Mouse (Mus musculus) embryonic facial prominence, embryonic 11.5 days (tissue): ENCODE results near the gene Itih5. TPM values are rescaled to one million over a fixed set of nuclear protein-coding genes. Genes with fewer than 3 reads are reported as not detected.
A peak's percentile ranks its signal among the peaks of the same experiment; 100 is the strongest.

ENCODE experiments used
- ATAC-seq: fragments of 200-750 bp; cut with Nextera tagmentation; replicated peaks from 2 replicates; pipeline ENCODE4 v1.8.0; 2017; ENCODE audit warnings: low read depth; ENCODE audit not compliant: insufficient number of reproducible peaks, low FRiP score, low TSS enrichment
- DNase-seq: peaks from one replicate; pipeline ENCODE4 v3.0.0-alpha.2; 2015; ENCODE audit warnings: low spot score
- H3K27ac ChIP-seq: fragments of 300-500 bp; sonication (generic); replicated peaks from 2 replicates; pipeline ENCODE4 v1.5.1; 2014; ENCODE audit warnings: mild to moderate bottlenecking, low read depth, low read length, control low read depth
- H3K27me3 ChIP-seq: fragments of 300-500 bp; sonication (generic); 2 replicates; pipeline ENCODE4 v1.6.1; 2014; ENCODE audit warnings: mild to moderate bottlenecking, low read length, moderate library complexity, mixed read lengths; ENCODE audit not compliant: control insufficient read depth, insufficient read depth
- H3K36me3 ChIP-seq: fragments of 300-500 bp; sonication (generic); replicated peaks from 2 replicates; pipeline ENCODE4 v1.6.1; 2014; ENCODE audit warnings: low read depth, mild to moderate bottlenecking, low read length, moderate library complexity, mixed read lengths; ENCODE audit not compliant: control insufficient read depth, insufficient read depth
- H3K4me1 ChIP-seq: fragments of 300-500 bp; sonication (generic); 2 replicates; pipeline ENCODE4 v1.6.1; 2014; ENCODE audit warnings: low read length, mixed read lengths; ENCODE audit not compliant: control insufficient read depth, insufficient read depth
- H3K4me2 ChIP-seq: fragments of 300-500 bp; sonication (generic); 2 replicates; pipeline ENCODE4 v1.6.1; 2014; ENCODE audit warnings: low read depth, mild to moderate bottlenecking, control low read depth, low read length, moderate library complexity
- H3K4me3 ChIP-seq: fragments of 300-500 bp; sonication (generic); 2 replicates; pipeline ENCODE4 v1.5.1; 2014; ENCODE audit warnings: low read depth, low read length, control low read depth
- H3K9ac ChIP-seq: fragments of 300-500 bp; sonication (generic); replicated peaks from 2 replicates; pipeline ENCODE4 v1.6.1; 2014; ENCODE audit warnings: mild to moderate bottlenecking, control low read depth, low read length
- H3K9me3 ChIP-seq: fragments of 300-500 bp; sonication (generic); replicated peaks from 2 replicates; pipeline ENCODE4 v1.6.1; 2016; ENCODE audit warnings: mild to moderate bottlenecking, low read length, inconsistent platforms, mixed read lengths; ENCODE audit not compliant: control insufficient read depth
- WGBS: fragments of 180-500 bp; shearing (Covaris S2); extraction: QIAGEN DNeasy Blood & Tissue Kit; methylation state at CpG from one replicate; pipeline ENCODE4 v1.1.7; 2014; 5-methylcytosine and 5-hydroxymethylcytosine counted together
- polyA plus RNA-seq: library from polyadenylated mRNA; unstranded; fragments of >200 nt; fragmentation: Nextera tagmentation; extraction: Ambion mirVana; gene quantifications from 2 replicates; pipeline ENCODE4 v1.2.1, GENCODE M21; 2014

The Itih5 gene
- polyA plus RNA-seq, 1 experiment from 2014 or later, result 3.9 TPM

DNA sequence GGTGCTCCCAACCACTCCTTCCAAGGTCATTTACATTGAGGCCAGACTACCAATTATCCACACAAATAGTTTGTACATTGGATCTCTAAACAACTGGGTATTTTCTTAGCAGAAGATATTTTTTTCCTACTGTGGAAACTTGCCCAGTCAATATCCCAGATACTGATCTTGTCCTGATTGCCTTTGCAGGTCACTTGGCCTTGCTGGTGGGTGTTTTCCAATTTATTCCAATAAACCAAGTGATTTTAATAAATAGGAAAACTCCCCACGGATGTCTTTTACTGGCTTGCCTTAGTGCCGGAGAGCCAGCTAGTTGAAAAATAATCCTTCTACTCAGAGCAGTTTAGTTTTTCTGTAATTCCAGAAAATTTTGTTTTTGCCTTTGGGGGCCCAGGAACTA lies 98.6 kb downstream of the Itih5 start:
- Histone ChIP-seq H3K27ac (no peak overlapping the region), H3K4me1 (no peaks in the 10 kb centered on the region), H3K36me3 (no peaks in the 10 kb centered on the region), H3K27me3 (no peaks in the 10 kb centered on the region), H3K9ac (no peak overlapping the region), H3K4me3 (no peak overlapping the region), H3K9me3 (no peaks in the 10 kb centered on the region), H3K4me2 (no peak overlapping the region)
- no peak for ATAC-seq
- 85% methylated on average over 2 of the region's 2 CpGs for WGBS
- no peak for DNase-seq

DNA sequence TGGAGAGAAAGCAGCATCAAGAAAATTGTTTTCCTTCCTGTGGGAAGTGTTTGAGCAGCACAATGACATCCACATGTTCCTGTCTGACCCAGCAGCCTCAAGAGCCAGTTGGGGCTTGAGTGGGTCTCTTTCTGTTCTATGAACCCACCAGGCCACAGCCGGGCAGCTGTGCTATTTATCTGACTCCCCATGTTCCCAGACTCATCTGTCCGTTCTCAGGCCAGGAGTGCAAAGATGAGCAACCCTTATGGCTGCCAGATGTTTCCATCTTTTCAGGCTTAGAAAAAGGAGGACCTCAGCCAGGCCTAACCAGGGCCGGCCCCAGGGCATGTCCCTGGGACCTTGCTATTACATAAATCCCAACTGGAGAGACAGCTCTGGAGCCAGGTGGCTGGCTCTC lies 100.0 kb downstream of the Itih5 start:
- H3K27me3 ChIP-seq, result no peaks in the 10 kb centered on the region
- no peak overlapping the region for H3K4me2 ChIP-seq
- H3K9me3 ChIP-seq, result no peaks in the 10 kb centered on the region
- H3K36me3 ChIP-seq, result no peaks in the 10 kb centered on the region
- no peaks in the 10 kb centered on the region for H3K4me1 ChIP-seq
- H3K9ac ChIP-seq, result no peak overlapping the region
- no peak overlapping the region for H3K27ac ChIP-seq
- DNase-seq, result no peak
- H3K4me3 ChIP-seq, result no peak overlapping the region
- no peak for ATAC-seq
- WGBS, result 33% methylated on average over 3 of the region's 3 CpGs

- Histone ChIP-seq H3K27ac (no peak overlapping the region), H3K4me1 (no peaks in the 10 kb centered on the region), H3K27me3 (no peaks in the 10 kb centered on the region), H3K36me3 (no peaks in the 10 kb centered on the region), H3K9me3 (no peaks in the 10 kb centered on the region), H3K4me2 (no peak overlapping the region), H3K9ac (no peak overlapping the region), H3K4me3 (no peak overlapping the region)
- 65% methylated on average over 5 of the region's 5 CpGs for WGBS
- DNase-seq (no peak), ATAC-seq (no peak)
Observed at GRCm38 (mm10) chr2:10256949-10257348, 103.6 kb downstream of the Itih5 start.

DNA sequence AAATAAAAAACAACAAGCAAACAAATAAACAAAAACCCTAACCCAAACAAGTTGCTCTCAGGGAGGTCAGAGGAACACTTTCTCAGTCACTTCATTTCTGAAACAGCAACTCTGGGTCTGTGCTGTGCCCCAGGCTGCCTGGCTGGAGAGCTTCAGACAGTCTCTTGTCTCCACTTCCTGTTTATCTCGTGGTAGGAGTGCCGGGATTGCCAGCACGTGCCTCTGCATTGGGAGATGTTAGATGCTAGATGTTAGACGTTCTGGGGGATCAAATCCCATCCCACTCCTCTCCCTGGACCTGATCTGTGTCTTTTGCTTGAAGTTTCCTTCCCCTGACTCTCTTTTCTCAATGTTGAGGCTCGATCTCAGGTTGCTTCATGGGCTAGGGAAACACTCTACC lies 104.9 kb downstream of the Itih5 start:
- DNase-seq (no peak), ATAC-seq (no peak)

GRCm38 (mm10) chr2:10260109-10260508 lies 106.7 kb downstream of the Itih5 start:
- no peak overlapping the region for H3K9ac ChIP-seq
- no peaks in the 10 kb centered on the region for H3K9me3 ChIP-seq
- no peak for ATAC-seq

More for the DNA sequence above, 104.9 kb downstream of the Itih5 start:
- no peaks in the 10 kb centered on the region for H3K27me3 ChIP-seq
- H3K36me3 ChIP-seq, result no peaks in the 10 kb centered on the region
- H3K4me2 ChIP-seq, result no peak overlapping the region
- no peak overlapping the region for H3K4me3 ChIP-seq
- no peaks in the 10 kb centered on the region for H3K4me1 ChIP-seq
- H3K27ac ChIP-seq, result no peak overlapping the region
- WGBS, result 49% methylated on average over 5 of the region's 5 CpGs
- no peak overlapping the region for H3K9ac ChIP-seq
- no peaks in the 10 kb centered on the region for H3K9me3 ChIP-seq

GRCm38 (mm10) chr2:10261337-10261736 lies 108.0 kb downstream of the Itih5 start:
- Histone ChIP-seq H3K9me3 (no peaks in the 10 kb centered on the region), H3K27ac (no peak overlapping the region), H3K4me2 (no peak overlapping the region), H3K9ac (no peak overlapping the region), H3K27me3 (no peaks in the 10 kb centered on the region), H3K4me1 (no peaks in the 10 kb centered on the region), H3K36me3 (no peaks in the 10 kb centered on the region), H3K4me3 (no peak overlapping the region)
- no peak for ATAC-seq
- DNase-seq, result no peak
- 69% methylated on average over 5 of the region's 5 CpGs for WGBS

More at GRCm38 (mm10) chr2:10260109-10260508, 106.7 kb downstream of the Itih5 start:
- Histone ChIP-seq H3K4me3 (no peak overlapping the region), H3K27me3 (no peaks in the 10 kb centered on the region), H3K4me2 (no peak overlapping the region), H3K36me3 (no peaks in the 10 kb centered on the region), H3K4me1 (no peaks in the 10 kb centered on the region), H3K27ac (no peak overlapping the region)
- WGBS, result 47% methylated on average over 5 of the region's 5 CpGs
- no peak for DNase-seq

DNA sequence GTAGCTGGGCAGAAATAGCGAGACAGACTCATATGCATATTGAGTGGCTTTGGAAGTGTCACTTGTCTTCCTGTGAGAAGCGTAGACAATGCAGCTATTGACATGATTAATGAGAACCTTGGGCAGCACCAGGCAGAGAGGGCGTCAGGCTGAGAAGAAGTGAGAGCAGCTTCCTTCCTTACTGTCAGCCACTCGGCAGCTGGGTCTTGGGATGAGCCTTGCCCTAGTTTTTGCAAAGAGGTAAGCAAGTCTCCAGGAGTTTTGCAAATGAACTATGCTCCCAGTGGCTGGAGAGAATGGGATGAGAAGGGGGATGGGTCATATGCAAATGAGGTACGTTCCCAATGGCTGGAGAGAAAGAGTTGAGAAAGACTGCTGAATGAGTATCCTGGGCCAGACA lies 109.4 kb downstream of the Itih5 start:
- Histone ChIP-seq H3K4me1 (no peaks in the 10 kb centered on the region), H3K27ac (no peak overlapping the region), H3K27me3 (no peaks in the 10 kb centered on the region), H3K4me2 (no peak overlapping the region), H3K4me3 (no peak overlapping the region), H3K9me3 (no peaks in the 10 kb centered on the region), H3K36me3 (no peaks in the 10 kb centered on the region), H3K9ac (no peak overlapping the region)
- ATAC-seq, result no peak
- DNase-seq, result no peak
- WGBS, result 27% methylated on average over 5 of the region's 5 CpGs

GRCm38 (mm10) chr2:10263909-10264489 lies 110.6 kb downstream of the Itih5 start:
- Histone ChIP-seq H3K9ac (no peak overlapping the region), H3K36me3 (no peaks in the 10 kb centered on the region), H3K4me2 (no peak overlapping the region), H3K27me3 (no peaks in the 10 kb centered on the region), H3K4me3 (no peak overlapping the region), H3K4me1 (no peaks in the 10 kb centered on the region), H3K27ac (no peak overlapping the region), H3K9me3 (no peaks in the 10 kb centered on the region)
- ATAC-seq, result peak; percentile 45
- DNase-seq, result peak; percentile 46
- WGBS, result 20% methylated on average over 7 of the region's 7 CpGs
